Mouse (Mus musculus) left cerebral cortex, adult 8-10 months (tissue): ENCODE results near the gene Derl3. TPM values are rescaled to one million over a fixed set of nuclear protein-coding genes. Genes with fewer than 3 reads are reported as not detected.
"Not testable (repeated sequence)": the region's sequence is repeated elsewhere in the genome, so short reads cannot be mapped to it uniquely, and the experiment has no call there.

Experiments used
- DNase-seq, 2 experiments: peaks; one replicate each; pipeline ENCODE4 v3.0.0; 2022; ENCODE audit warnings: low spot score in 2 of 2
- total RNA-seq, 4 experiments: library from RNA; stranded (reverse); gene quantifications; 2 replicates each; pipeline ENCODE4 v1.2.4; 2022

Gene Derl3
- total RNA-seq, 4 experiments from 2014 or later: 2.2 to 3.9 (median 2.6) TPM

- DNase-seq: peak; percentile 42 to 86
Observed at GRCm38 (mm10) chr10:75872915-75873542, 20.2 kb upstream of the Derl3 start.

DNA sequence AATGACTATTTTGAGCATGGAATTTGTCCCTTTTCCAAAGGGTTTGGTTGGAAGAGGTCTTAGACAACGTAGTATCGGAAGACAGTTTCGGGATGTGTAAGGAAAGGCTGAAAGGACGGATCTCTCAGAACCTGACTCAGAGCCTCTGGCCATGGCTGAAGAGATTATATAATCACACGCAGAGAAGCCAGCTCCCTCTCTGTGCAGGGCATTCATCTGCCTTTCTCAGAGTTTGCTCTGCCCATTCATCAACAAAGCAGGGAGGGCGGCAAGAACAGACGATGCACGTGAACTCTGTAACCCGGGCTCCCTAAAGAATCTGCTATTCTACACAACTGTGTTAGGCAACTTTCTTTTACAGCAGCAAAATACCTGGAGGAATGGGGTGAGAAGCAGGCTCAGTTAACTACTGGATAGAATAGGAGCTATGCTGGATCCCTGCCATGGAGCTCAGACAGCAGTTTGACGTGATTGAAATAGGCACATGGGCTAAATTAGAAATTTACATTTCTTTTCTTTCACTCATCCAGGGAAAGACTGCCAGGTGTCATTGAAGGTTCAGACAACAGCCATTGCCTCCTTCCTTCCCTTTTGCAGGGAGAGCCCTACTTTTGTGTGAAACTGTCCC lies 19.6 kb upstream of the Derl3 start:
- no peak for DNase-seq

DNA sequence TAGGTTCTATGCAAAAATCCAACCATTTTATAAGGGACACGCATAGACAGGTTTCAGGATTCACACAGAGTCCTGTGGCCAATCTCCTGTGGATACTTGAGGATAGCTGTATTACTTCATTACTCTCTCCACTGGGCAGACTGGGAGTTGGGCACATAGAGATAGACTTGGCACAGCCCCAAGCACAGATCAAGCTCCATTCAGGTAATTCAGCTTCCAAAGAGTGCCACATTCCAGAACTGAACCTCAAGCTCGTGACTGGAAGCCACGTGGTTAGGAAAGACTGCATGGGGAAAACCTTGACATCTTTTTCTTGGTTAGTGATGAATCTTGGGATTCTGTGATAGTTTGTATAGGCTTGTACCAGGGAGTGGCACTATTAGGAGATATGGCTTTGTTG lies 14.4 kb upstream of the Derl3 start:
- no peak for DNase-seq

DNA sequence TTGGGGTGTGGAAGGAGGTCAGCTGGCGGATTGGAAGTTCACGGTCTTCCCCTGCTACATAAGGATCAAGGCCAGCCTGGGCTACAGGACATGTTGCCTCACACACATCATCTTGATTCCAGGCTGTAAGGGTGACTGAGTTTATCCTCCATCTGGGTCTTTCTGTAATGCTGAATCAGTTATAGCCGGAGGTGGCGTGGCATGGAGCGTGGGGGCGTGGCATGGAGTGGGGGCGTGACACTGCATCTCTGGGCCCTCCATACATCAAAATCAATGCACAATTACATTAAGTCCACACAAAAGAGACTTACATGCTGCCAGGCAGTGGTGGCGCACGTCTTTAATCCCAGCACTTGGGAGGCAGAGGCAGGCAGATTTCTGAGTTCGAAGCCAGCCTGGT lies 12.9 kb upstream of the Derl3 start:
- no peak for DNase-seq

DNA sequence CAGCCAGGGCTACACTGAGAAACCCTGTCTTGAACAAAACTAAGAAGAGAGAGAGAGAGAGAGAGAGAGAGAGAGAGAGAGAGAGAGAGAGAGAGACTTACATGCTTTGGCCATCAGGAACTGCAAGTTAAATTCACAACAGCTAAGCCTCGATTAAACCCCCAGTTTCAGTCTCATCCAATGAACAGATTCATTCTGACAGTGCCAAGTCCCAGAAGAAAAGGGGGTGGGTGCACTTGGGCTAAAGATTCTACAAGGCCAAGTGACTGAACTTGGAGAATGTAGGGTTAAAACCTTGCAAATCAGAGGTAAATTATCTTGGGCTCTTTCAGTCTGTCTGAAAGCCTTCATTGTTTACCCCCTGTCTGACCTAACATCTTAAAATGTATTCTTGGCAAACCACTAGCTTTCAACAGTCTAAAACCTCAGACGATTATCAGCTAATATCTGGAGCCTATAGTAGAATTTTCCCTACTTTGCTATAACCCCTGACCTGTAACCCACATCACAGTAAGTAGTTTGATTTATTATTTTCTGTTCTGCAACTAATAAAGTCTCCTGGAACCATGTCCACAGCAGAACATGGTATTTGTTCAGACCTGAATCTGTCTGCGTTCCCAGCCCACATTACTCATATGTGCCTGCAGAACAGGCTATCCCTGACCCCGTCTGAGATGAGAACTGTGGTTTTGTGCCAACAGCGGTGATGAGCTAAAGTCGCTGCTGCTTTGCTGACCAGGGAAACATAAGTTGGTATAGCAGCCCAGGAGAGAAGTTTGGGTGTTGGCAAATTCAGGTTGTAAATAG lies 12.2 kb upstream of the Derl3 start:
- no peak for DNase-seq

DNA sequence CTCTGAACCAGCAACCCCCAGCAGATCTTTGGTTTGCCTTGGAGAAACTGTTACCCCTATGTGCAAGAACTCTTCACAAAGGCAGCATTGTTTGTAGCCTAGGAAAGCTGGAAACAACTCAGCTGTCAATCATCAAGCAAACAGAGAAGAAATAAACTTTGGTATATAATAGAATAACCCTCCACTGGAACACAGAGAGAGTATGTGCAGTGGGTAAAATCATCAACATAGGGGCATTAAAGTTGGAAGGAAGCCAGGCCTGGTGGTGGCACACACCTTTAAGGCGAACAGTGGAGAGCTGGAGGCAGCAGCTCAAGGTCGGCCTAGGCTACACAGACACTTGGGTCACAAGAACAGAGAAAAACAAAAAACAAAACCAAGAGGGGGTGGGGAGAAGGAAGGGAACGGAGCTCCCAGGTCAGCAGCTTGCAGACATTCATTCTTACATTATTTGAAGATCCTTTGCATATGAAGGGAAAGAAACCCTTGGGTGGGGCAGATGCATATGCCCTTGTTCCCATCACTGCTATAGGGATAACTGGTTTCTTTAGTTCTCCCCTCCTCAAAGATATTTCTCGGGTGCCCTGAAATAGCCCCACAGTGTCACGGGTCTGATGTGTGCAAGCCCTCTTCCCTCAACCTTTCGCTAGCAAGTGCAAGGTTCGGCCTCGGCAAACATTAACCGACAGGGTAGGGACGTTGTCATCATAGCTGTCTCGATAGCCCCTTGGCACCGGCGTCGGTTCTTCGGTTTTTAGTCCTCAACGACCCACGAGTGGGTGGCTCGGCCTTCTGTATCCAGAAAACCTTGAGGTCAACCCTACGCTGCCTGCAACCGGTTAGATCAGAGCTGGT lies 11.4 kb upstream of the Derl3 start:
- DNase-seq: no peak

- no peak for DNase-seq
Observed at GRCm38 (mm10) chr10:75882433-75883231, 10.6 kb upstream of the Derl3 start.

GRCm38 (mm10) chr10:75883232-75883552 lies 10.0 kb upstream of the Derl3 start:
- DNase-seq: peak; percentile 49 to 86

GRCm38 (mm10) chr10:75884742-75885141 lies 8.5 kb upstream of the Derl3 start:
- DNase-seq: no peak

DNA sequence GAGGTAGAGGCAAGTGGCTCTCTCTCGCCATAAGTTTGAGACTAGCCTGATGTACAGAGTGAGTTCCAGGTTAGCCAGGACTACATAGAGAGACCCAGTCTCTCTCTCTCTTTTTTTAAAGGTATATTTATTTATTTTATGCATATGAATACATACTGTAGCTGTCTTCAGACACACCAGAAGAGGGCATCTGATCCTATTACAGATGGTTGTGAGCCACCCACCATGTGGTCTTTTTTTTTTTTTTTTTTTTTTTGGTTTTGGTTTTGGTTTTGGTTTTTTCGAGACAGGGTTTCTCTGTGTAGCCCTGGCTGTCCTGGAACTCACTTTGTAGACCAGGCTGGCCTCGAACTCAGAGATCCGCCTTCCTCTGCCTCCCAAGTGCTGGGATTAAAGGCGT lies 5.7 kb upstream of the Derl3 start:
- not testable (repeated sequence) for DNase-seq

- DNase-seq: no peak
Observed at GRCm38 (mm10) chr10:75889406-75890153, 3.6 kb upstream of the Derl3 start.

DNA sequence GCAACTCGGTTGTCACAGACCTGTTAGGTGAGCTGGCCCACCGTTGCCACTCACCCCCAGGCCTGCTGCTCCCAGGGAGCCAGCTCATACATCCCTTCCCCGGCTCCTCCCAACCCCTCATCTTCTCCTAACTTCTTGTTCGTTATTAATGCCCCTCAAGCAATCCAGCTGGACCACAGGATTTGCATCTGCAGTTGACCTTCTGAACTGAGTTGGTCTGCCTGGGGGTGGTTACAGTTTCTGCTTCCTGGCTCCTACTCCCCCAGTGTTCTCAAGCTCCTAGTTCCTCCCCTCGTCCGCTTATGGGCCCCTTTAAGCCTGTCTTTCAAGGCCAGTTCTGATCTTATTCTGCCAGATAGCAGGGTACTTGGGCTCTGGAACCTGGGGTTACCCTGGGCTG lies 1.4 kb downstream of the Derl3 start:
- no peak for DNase-seq

DNA sequence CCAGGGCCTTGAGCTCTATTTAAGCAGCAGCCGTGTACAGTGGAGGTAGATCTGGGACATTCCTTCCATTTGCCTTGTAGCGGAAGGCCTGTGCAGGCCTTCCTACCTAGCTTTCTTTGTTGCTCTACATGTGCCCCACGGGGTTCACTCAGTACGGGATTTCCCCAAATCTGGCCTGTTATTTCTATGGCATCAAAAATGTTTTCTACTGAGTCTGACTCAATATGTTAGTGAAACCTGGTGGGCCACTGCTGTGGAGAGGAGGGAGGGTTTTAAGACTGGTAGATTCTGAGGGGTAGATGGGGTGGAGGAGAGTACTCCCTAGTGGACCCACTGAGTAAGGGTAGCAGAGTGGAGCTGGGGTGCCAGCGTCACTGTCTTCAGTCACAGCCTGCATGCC lies 2.5 kb downstream of the Derl3 start:
- no peak for DNase-seq

DNA sequence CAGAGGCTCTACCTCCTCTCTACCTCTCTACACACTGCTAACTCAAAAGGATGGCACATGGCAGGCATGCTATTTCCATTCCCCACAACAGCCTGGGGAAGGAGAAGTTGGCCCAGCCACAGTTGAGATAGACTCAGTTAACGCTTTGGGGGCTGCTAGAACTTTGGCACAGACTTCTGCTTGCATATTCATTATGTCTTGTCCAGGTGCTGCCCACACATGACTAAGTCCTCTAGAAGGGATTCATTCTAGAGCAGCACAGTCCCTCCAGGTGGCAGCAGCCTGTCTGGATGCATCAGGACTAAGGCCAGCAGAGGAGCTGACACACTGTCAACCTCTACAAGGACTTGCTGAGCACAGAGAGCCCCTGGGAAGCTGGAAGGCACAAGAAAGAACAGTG lies 3.0 kb downstream of the Derl3 start:
- peak in 1 of 2 experiments; percentile 78 for DNase-seq

- DNase-seq: peak in 1 of 2 experiments; percentile 54
Observed at GRCm38 (mm10) chr10:75897373-75897772, 4.2 kb downstream of the Derl3 start.

DNA sequence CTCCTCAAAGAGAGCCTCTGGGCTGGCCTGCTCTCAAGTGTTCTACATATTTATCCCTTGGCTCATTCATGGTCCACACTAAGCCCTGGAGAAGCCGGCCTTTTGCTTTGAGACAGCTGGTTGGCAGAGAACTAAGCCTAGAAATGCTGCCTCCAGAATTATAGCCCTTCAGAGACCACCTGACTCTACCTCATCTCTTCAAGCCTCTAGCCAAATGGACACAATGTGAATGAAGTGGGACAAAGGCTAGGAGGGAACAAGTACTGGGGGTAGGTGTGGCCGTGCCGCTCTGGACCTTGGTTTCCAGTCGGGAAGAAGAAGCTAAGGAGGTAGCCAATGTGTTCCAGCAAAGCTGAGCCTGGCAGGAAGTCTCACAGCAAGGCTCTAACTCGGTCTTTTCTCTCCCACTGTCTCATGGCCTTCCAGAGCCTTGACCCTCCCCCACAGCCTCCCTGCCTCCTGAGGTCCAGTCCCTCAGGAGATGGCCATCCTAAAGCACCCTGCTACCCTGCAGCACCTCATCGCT lies 4.9 kb downstream of the Derl3 start:
- DNase-seq: no peak

GRCm38 (mm10) chr10:75898846-75899245 lies 5.6 kb downstream of the Derl3 start:
- no peak for DNase-seq

DNA sequence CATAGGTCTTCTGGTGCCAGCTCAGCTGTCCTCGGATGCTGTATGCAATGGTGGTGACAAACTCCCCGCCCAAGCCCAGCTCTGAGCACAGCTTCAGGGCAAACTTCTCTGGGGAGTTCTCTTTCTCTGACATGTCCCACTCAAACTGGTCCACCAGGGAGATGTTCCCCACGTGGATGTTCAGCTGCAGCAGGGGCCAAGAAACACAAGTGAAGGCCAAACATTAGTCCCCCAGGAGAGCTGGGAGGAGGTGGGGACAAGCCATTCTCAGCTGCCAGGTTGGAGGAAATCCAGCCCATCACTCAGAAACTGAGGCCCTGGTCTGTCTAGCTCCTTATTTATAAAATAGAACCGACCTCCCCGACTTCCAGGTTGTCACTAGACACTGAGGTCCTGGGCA lies 11.2 kb downstream of the Derl3 start:
- no peak for DNase-seq

GRCm38 (mm10) chr10:75906882-75907281 lies 13.7 kb downstream of the Derl3 start:
- DNase-seq: no peak

DNA sequence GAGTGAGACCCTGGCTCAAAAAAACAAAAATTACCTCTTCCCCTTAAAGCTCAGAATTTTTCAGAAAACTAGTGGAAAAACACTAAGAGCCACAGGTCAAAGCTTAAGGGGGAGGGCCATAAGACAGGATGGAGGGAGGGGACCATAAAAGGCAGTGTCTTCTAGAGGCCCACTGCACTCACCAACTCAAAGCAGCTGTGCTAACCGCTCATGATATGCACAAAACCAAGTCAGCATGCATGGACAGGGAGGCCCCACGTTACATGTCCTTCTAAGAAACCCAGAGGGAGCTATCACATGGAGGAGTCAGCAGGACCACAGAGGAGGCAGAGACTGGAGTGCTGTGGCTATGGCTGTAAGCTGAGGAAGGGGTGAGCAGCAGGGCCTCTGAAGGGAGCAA lies 17.5 kb downstream of the Derl3 start:
- no peak for DNase-seq
